27 mouse cellular contexts compared by ENCODE assay signal in the genomic region with DNA sequence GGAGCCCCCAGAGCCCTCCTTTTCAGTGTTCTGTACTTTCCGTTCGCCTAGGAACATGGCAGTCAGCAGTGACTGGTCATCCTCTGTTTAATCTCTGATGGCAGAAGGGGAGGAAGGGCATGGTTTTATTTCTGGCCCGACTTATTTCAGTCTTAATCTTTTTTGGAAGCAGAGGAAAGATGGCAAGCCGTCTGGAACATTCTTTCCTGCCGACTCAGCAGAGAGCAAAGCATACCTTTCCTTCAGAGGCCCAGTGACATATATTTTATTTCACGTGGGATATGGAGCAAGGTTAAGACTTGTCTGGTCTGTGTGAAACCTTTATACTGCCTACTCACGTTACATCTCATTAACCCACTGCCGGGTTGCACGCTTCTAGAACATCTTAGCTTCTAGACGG.
A peak's percentile ranks its signal among the peaks of the same experiment; 100 is the strongest.
DNase-seq lines count a peak whose midpoint lies in the region; ATAC-seq and TF ChIP-seq lines count a peak whose summit lies in the region.
"Had no signal": no experiment of that assay in that cellular context is flagged by ENCODE, and none has a peak within 500 bp of the region (broad histone marks: within the 10 kb centered on the region; RNA-seq: fewer than 3 reads in every experiment).

No protein-coding gene starts in this region.

- H3K27ac ChIP-seq in kidney, embryonic 14.5 days (ENCODE audit: low read depth, low read length) = no peak overlapping the region
- no peak overlapping the region for H3K27ac ChIP-seq in CH12.LX (ENCODE audit: insufficient read depth, low read depth)
- peak overlapping the region; percentile 55; the same call in 1 of the 2 replicates for H3K27ac ChIP-seq in heart, postnatal 0 days (ENCODE audit: low read depth)
- H3K27ac ChIP-seq: forebrain, embryonic 10.5 days; intestine, embryonic 15.5 days; stomach, embryonic 15.5 days had no signal

- 0 out of 2 replicates have a peak, but pooled peaks cover 9% of the 10 kb centered on the region for H3K4me1 ChIP-seq in kidney, embryonic 14.5 days (ENCODE audit: control insufficient read depth, insufficient read depth, low read length)
- peaks cover 16 to 33% of the 10 kb centered on the region in 2 experiments for H3K4me1 ChIP-seq in CH12.LX (ENCODE audit: control insufficient read depth in 1 of 2, insufficient read depth in 2 of 2)
- peaks cover 17% of the 10 kb centered on the region for H3K4me1 ChIP-seq in heart, postnatal 0 days (ENCODE audit: control insufficient read depth, insufficient read depth)
- H3K4me1 ChIP-seq: intestine, embryonic 15.5 days; stomach, embryonic 15.5 days had no signal

- H3K4me2 ChIP-seq in kidney, embryonic 14.5 days (replicated peaks; ENCODE audit: low read depth, low read length) = no peak overlapping the region
- H3K4me2 ChIP-seq in CH12.LX (ENCODE audit: insufficient read depth, low read depth, poor library complexity, severe bottlenecking) = no peak overlapping the region
- no peak overlapping the region for H3K4me2 ChIP-seq in heart, postnatal 0 days (ENCODE audit: low read depth, low read length)
- H3K4me2 ChIP-seq: intestine, embryonic 15.5 days; stomach, embryonic 15.5 days had no signal

- no peaks in the 10 kb centered on the region for H3K27me3 ChIP-seq in kidney, embryonic 14.5 days (ENCODE audit: control insufficient read depth, insufficient read depth, low read length)
- H3K27me3 ChIP-seq in CH12.LX (replicated peaks) = no peaks in the 10 kb centered on the region
- no peaks in the 10 kb centered on the region for H3K27me3 ChIP-seq in heart, postnatal 0 days (ENCODE audit: control insufficient read depth, insufficient read depth, low read length)
- H3K27me3 ChIP-seq: intestine, embryonic 15.5 days; stomach, embryonic 15.5 days had no signal

- TF ChIP-seq POLR2A in CH12.LX (IDR thresholded peaks at IDR 0.05; ENCODE audit: low read depth, low read length) = no peak

- no peak overlapping the region for H3K4me3 ChIP-seq in kidney, embryonic 14.5 days (ENCODE audit: low read length)
- H3K4me3 ChIP-seq in CH12.LX (replicated peaks in 1 of 3; ENCODE audit: low read depth in 2 of 3, low read length in 2 of 3, poor library complexity in 1 of 3) = no peak overlapping the region
- no peak overlapping the region for H3K4me3 ChIP-seq in heart, postnatal 0 days (ENCODE audit: low read depth, low read length)
- H3K4me3 ChIP-seq: forebrain, embryonic 10.5 days; intestine, embryonic 15.5 days; myocyte; stomach, embryonic 15.5 days had no signal

- no peak for TF ChIP-seq CTCF in CH12.LX (conservative IDR thresholded peaks at IDR 0.05 in 1 of 2, IDR thresholded peaks at IDR 0.05 in 1 of 2; ENCODE audit: low read depth in 2 of 2, low read length in 2 of 2)
- TF ChIP-seq CTCF in heart, postnatal 0 days (IDR thresholded peaks at IDR 0.05; ENCODE audit: low read depth) = no peak

- dilution Hi-C loops in CH12.LX (cut with MboI; ENCODE audit: extremely low pct_ligation_motif_present, extremely low pct_unique_long_range_greater_than_20kb, low sequenced_read_pairs) = no loop called here

- peak; percentile 37; the same call in 1 of the 2 replicates for ATAC-seq in kidney, embryonic 14.5 days (ENCODE audit: low FRiP score, low TSS enrichment)
- ATAC-seq in heart, postnatal 0 days (ENCODE audit: insufficient read depth, low read depth) = no peak
- ATAC-seq: activated CD4-positive, CD25-positive, alpha-beta regulatory T cell, adult 4 months; forebrain, embryonic 16.5 days; hindbrain, embryonic 16.5 days; intestine, embryonic 15.5 days; midbrain, embryonic 16.5 days had no signal

- in situ Hi-C loops in CH12.LX (cut with MboI; ENCODE audit: low pct_ligation_motif_present, low pct_unique_long_range_greater_than_20kb, low sequenced_read_pairs) = no loop called here

- H3K36me3 ChIP-seq in kidney, embryonic 14.5 days (ENCODE audit: control insufficient read depth, insufficient read depth, low read length) = no peaks in the 10 kb centered on the region
- H3K36me3 ChIP-seq in CH12.LX (replicated peaks in 1 of 2; ENCODE audit: control insufficient read depth in 1 of 2, insufficient read depth in 1 of 2, low read length in 1 of 2) = no peaks in the 10 kb centered on the region
- no peaks in the 10 kb centered on the region for H3K36me3 ChIP-seq in heart, postnatal 0 days (replicated peaks; ENCODE audit: control insufficient read depth, insufficient read depth, low read length)
- H3K36me3 ChIP-seq: forebrain, embryonic 10.5 days; intestine, embryonic 15.5 days; stomach, embryonic 15.5 days had no signal

- H3K9ac ChIP-seq in kidney, embryonic 14.5 days (ENCODE audit: low read depth, low read length) = no peak overlapping the region
- no peak overlapping the region for H3K9ac ChIP-seq in CH12.LX (ENCODE audit: insufficient read depth, low read depth)
- no peak overlapping the region for H3K9ac ChIP-seq in heart, postnatal 0 days (replicated peaks; ENCODE audit: low read depth, low read length)
- H3K9ac ChIP-seq: intestine, embryonic 15.5 days; stomach, embryonic 15.5 days had no signal

- DNase-seq in gastrocnemius, adult 8-10 months (ENCODE audit: low spot score in 2 of 2) = peak; percentile 7 to 14
- DNase-seq in gastrocnemius, postnatal 4 days (ENCODE audit: low spot score in 2 of 2) = no peak
- no peak for DNase-seq in kidney, postnatal 36 days
- no peak for DNase-seq in CH12.LX (ENCODE audit: extremely low read depth)
- peak; percentile 36 for DNase-seq in heart, postnatal 0 days (ENCODE audit: low spot score)
- no peak for DNase-seq in natural killer cell, adult 2 months (ENCODE audit: low spot score in 2 of 2)
- no peak for DNase-seq in cerebellum, adult 11 months
- DNase-seq: adrenal gland, adult 8-10 months; B cell, adult 2 months; cerebellum, adult 18-20 months; cerebellum, postnatal 14 days; gastrocnemius, postnatal 10 days; kidney, postnatal 10 days; left cerebral cortex, postnatal 4 days; lung, postnatal 4 days; right cerebral cortex, adult 18-20 months; right cerebral cortex, postnatal 4 days; thymus, postnatal 25 days had no signal

- 40% methylated on average over 10 of the region's 10 CpGs for WGBS in kidney, embryonic 14.5 days
- WGBS in heart, postnatal 0 days = 49% methylated on average over 10 of the region's 10 CpGs

- no peak for TF ChIP-seq EP300 in CH12.LX (IDR thresholded peaks at IDR 0.05; ENCODE audit: low read length)
- TF ChIP-seq EP300 in heart, postnatal 0 days (IDR thresholded peaks at IDR 0.05; ENCODE audit: low read depth) = no peak

- no peaks in the 10 kb centered on the region for H3K79me2 ChIP-seq in CH12.LX (replicated peaks; ENCODE audit: control insufficient read depth, extremely low read depth, insufficient read depth, poor library complexity, severe bottlenecking)

- H3K9me3 ChIP-seq in kidney, embryonic 14.5 days (ENCODE audit: control insufficient read depth, low read length) = no peaks in the 10 kb centered on the region
- H3K9me3 ChIP-seq in CH12.LX (replicated peaks; ENCODE audit: low read length) = no peaks in the 10 kb centered on the region
- H3K9me3 ChIP-seq in heart, postnatal 0 days (replicated peaks; ENCODE audit: control insufficient read depth, low read length) = no peaks in the 10 kb centered on the region
- H3K9me3 ChIP-seq: forebrain, embryonic 10.5 days; intestine, embryonic 15.5 days; stomach, embryonic 15.5 days had no signal

- TF ChIP-seq RAD21 in CH12.LX (IDR thresholded peaks at IDR 0.05; ENCODE audit: low read depth, low read length) = no peak

TF ChIP-seq in CH12.LX, 34 proteins besides CTCF, POLR2A, EP300 and RAD21:
- TF ChIP-seq MAFK (IDR thresholded peaks at IDR 0.05; ENCODE audit: insufficient replicate concordance, low read length) (peak; percentile 21; the same call in 1 of the 2 replicates), NRF1 (IDR thresholded peaks at IDR 0.05; ENCODE audit: low read depth, low read length) (no peak)

Comparison
In these comparisons a context has a peak if more than half of its experiments do, and no peak if none do; other contexts are left out.
1. DNase-seq: peak in gastrocnemius, adult 8-10 months (2 of 2) and heart, postnatal 0 days (single experiment); none in gastrocnemius, postnatal 4 days (0 of 2), kidney, postnatal 36 days (0 of 2), CH12.LX (single experiment), natural killer cell, adult 2 months (0 of 2) and cerebellum, adult 11 months (single experiment).